17 mouse cellular contexts compared by ENCODE assay signal in genomic region chr5:96622604-96623352, GRCm38 (mm10).
A peak's percentile ranks its signal among the peaks of the same experiment; 100 is the strongest.
DNase-seq lines count a peak whose midpoint lies in the region; ATAC-seq and TF ChIP-seq lines count a peak whose summit lies in the region.
"Had no signal": no experiment of that assay in that cellular context is flagged by ENCODE, and none has a peak within 500 bp of the region (broad histone marks: within the 10 kb centered on the region; RNA-seq: fewer than 3 reads in every experiment).

No protein-coding gene starts in this region.

- peak; percentile 65 for DNase-seq in heart, adult 11 months
- no peak for DNase-seq in heart, postnatal 14 days
- DNase-seq in kidney, adult 9 months = peak; percentile 5
- DNase-seq in kidney, adult 11 months = no peak
- DNase-seq in Patski (ENCODE audit: low read depth, low spot score) = peak; percentile 71
- DNase-seq in lung, postnatal 25 days (ENCODE audit: low spot score) = peak; percentile 14
- DNase-seq in layer of hippocampus, adult 9-11 months = no peak
- DNase-seq: cerebellum, adult 11 months; gastrocnemius, adult 2 months; kidney, adult 18-20 months had no signal

- TF ChIP-seq CTCF in Patski (IDR thresholded peaks at IDR 0.05) = no peak

- H3K9ac ChIP-seq in liver, embryonic 12.5 days = no peak overlapping the region
- H3K9ac ChIP-seq: limb, embryonic 12.5 days; midbrain, embryonic 12.5 days had no signal

- H3K4me1 ChIP-seq in liver, embryonic 12.5 days = no peaks in the 10 kb centered on the region
- H3K4me1 ChIP-seq: forebrain, embryonic 10.5 days; limb, embryonic 12.5 days; midbrain, embryonic 12.5 days had no signal

- peak; percentile 72 for ATAC-seq in Patski
- ATAC-seq in liver, embryonic 12.5 days = no peak
- ATAC-seq: activated CD4-positive, CD25-positive, alpha-beta regulatory T cell, adult 4 months had no signal

- POLR2A ChIA-PET in Patski (lab: Charles Lee) = interaction anchor here (0.5 kb wide), 1 partner anchor 53 kb away, joined by 4 read pairs; no protein-coding TSS in a partner anchor

- H3K4me2 ChIP-seq in liver, embryonic 12.5 days = no peak overlapping the region
- H3K4me2 ChIP-seq: limb, embryonic 12.5 days; midbrain, embryonic 12.5 days had no signal

- WGBS in liver, embryonic 12.5 days (ENCODE audit: insufficient replicate concordance) = 48% methylated on average over 5 of the region's 5 CpGs

- in situ Hi-C loops in Patski (cut with MboI; ENCODE audit: low pct_unique_long_range_greater_than_20kb) = no loop called here

- CTCF ChIA-PET in Patski (lab: Charles Lee) = interaction anchor here (1.5 to 1.8 kb wide), 3 partner anchors 9 to 41 kb away, joined by 3 to 7 read pairs (median 5); no protein-coding TSS in a partner anchor

- intact Hi-C loops in heart, postnatal 14 days (cut with DNase I) = no loop called here

- H3K27me3 ChIP-seq in Patski = no peaks in the 10 kb centered on the region
- no peaks in the 10 kb centered on the region for H3K27me3 ChIP-seq in liver, embryonic 12.5 days (replicated peaks)
- H3K27me3 ChIP-seq: limb, embryonic 12.5 days; midbrain, embryonic 12.5 days had no signal

- H3K27ac ChIP-seq in liver, embryonic 12.5 days = no peak overlapping the region
- H3K27ac ChIP-seq: forebrain, embryonic 10.5 days; gastrocnemius, adult 2 months; left cerebral cortex, adult 2 months; limb, embryonic 12.5 days; midbrain, embryonic 12.5 days had no signal

- H3K9me3 ChIP-seq in liver, embryonic 12.5 days (replicated peaks) = no peaks in the 10 kb centered on the region
- H3K9me3 ChIP-seq: forebrain, embryonic 10.5 days; limb, embryonic 12.5 days; midbrain, embryonic 12.5 days had no signal

- H3K36me3 ChIP-seq in liver, embryonic 12.5 days = no peaks in the 10 kb centered on the region
- H3K36me3 ChIP-seq: limb, embryonic 12.5 days had no signal

- no peak overlapping the region for H3K4me3 ChIP-seq in liver, embryonic 12.5 days
- H3K4me3 ChIP-seq: forebrain, embryonic 10.5 days; gastrocnemius, adult 2 months; left cerebral cortex, adult 2 months; limb, embryonic 12.5 days; midbrain, embryonic 12.5 days; myocyte had no signal

Comparison
In these comparisons a context has a peak if more than half of its experiments do, and no peak if none do; other contexts are left out.
1. DNase-seq: peak in heart, adult 11 months (single experiment), kidney, adult 9 months (single experiment), Patski (single experiment) and lung, postnatal 25 days (single experiment); none in heart, postnatal 14 days (0 of 2), kidney, adult 11 months (single experiment) and layer of hippocampus, adult 9-11 months (single experiment).